Mouse (Mus musculus): ENCODE measurements around the gene Frmd5. TPM values are rescaled to one million over a fixed set of nuclear protein-coding genes. Genes with fewer than 3 reads are reported as not detected.
"Not testable (repeated sequence)": the region's sequence is repeated elsewhere in the genome, so short reads cannot be mapped to it uniquely, and the experiment has no call there.

Gene Frmd5
- total RNA-seq (2022): 100 to 1,000 TPM in 2 of 4 experiments, 10 to 100 TPM in 2; 72.7 to 177 (median 125) TPM

- DNase-seq: peak; percentile 92
Measured at GRCm38 (mm10) chr2:121806959-121807653, at the start of gene Frmd5. Frmd5 (minus strand) TSS chr2:121807087.

GRCm38 (mm10) chr2:121853974-121854373, 47.1 kb upstream of the Frmd5 start:
- DNase-seq: no peak

GRCm38 (mm10) chr2:121852045-121852444, 45.2 kb upstream of the Frmd5 start:
- no peak for DNase-seq

GRCm38 (mm10) chr2:121846050-121846449, 39.2 kb upstream of the Frmd5 start:
- no peak for DNase-seq

DNA sequence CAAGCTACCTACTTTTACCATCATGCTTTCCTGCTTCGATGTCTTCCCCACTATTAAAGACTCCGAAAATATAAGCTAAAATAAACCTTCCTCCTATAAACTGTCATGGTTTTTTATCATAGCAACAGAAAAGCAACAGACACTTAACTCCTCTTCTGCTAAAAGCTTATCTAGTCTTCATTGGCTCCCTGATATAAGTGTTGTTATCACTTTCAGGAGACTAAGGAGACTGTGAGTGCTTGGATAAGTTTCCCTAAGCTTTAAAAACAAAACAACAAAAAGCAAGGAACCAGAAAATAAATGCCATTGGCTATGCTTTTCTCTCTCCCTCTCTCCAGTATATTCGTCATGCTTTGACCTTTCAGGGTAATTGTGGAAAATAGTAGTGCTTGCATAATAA, 35.4 kb upstream of the Frmd5 start:
- no peak for DNase-seq

DNA sequence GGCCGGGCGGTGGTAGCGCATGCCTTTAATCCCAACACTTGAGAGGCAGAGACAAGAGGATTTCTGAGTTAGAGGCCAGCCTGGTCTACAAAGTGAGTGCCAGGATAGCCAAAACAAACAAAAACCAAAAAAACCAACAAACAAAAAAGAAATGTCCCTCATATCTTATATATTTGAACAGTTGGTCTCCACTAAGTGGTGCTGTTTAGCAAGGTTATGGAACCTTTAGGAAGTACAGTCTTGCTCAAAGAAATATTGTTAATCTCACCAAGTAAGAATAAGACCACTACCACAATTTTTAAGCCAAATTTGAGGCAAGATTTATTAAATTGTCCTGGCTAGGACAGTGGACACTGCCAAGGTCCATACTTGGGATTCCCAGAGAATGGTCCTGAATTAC, 34.6 kb upstream of the Frmd5 start:
- DNase-seq: no peak

DNA sequence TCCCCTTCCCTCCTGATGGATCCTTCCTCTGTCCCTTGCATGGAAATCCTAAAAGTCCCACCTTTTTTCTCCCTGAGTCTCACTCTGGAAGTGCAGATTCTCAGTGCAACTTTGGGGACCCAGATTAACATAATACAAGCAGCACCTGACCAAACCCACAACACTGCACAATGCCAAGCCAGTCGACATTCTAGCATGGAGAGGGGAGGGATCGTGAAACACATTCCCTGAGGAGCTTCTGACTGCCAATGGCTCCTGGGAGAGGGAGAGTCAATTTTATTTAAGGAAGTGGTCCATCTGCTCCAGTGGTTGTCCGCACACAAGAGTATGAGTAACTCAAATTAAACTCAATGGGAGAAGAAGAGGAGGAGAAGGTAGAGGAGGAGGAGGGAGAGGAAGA, 28.0 kb upstream of the Frmd5 start:
- no peak for DNase-seq

DNA sequence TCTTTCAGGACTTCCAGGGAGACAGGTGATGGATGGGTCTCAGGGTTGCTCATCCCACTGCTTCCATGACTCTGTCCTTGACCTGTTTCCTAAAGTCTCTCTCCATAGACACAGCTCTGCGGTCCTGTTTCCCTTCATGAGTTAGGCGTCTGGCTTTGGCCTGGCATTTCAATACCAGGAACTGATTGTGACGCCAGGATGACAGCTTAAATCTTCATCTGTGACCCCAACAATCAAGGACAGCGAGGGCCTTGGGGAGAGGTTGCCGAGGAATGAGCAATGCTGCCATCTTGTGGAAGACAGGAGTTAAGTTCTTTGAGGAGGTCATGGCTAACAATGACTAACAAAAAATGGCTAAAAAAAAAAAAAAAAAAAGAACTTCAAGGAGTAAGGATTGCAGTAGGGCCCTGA, 25.6 kb upstream of the Frmd5 start:
- peak; percentile 81 for DNase-seq

- no peak for DNase-seq
Measured at GRCm38 (mm10) chr2:121828411-121828810, 21.5 kb upstream of the Frmd5 start.

- no peak for DNase-seq
Measured at GRCm38 (mm10) chr2:121826189-121826588, 19.3 kb upstream of the Frmd5 start.

GRCm38 (mm10) chr2:121824653-121825052, 17.8 kb upstream of the Frmd5 start:
- no peak for DNase-seq

DNA sequence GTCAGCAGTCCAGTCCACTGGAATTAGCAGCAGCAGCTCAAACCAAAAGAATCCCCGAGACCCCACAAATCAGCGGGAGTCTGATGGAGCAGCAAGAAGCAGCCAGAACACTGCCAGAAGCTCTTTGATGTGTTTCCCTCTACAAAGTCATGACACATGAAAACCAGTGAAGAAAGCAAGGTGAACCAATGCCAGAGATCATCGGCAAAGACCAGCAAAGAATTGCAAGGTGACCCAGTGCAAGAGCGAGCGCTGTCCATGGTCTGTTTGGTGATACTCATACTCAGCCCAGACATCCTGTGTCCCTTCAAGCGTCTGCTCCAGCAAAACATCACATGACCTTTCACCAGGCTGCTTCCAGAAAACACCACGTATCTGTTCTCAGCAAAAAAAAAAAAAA, 14.9 kb upstream of the Frmd5 start:
- DNase-seq: no peak

DNA sequence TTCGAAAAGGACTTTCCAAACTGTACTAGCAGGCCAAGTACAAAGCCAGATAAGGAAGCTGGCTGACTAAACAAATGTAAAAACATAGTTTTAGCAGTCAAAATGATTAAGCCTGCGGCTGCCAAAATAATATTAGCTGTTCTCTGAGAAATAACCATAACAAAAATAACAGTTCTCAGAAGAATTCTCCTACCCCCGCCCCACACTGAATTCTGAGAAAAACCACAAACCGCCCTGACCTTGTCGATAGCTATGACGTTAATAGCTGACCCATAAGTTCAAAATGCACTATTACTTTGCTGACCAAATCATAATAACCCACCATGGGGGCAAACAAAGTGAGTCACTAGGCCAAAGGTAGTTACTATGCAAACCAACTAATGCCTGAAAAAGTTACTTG, 4.0 kb upstream of the Frmd5 start:
- not testable (repeated sequence) for DNase-seq

- DNase-seq: no peak
Measured at GRCm38 (mm10) chr2:121809126-121809525, 2.2 kb upstream of the Frmd5 start.

DNA sequence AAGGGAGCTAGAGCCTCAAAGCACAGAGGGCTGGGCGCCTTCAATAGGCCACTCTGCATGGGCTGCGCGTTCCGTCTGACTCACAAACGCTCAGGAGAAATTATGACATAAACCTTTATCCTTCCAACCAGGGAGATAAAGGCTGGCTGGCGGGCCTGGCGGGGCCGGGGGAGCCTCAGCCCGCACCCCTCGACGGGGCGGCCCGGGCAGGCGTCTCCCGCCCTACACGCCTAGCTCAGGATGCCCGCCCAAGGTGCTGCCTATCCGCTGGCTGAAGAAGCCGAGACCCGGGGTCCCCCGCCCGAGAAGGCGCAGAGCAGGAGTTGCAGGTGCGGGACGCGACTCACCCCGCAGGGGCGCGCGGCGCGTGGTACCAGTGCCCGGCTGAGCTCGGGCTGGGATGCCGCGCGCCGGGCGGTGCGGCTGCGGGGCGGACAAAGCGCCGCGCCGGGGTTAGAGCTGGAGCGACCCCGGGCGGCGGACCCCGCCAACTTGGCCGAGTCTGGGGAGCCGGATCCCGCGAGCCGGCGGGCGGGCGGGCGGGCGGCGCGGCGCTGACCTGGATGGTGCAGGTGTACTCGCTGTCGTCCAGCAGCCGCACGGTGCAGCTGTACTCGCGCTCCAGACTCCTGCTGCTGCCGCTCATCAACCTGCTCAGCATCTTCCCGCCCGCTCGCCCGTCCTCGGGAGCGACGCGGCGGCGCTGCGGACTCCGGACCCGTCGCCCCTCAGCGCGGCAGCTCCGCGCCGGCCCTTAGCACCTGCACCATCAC, 530 bp downstream of the Frmd5 start:
- DNase-seq: peak; percentile 32

DNA sequence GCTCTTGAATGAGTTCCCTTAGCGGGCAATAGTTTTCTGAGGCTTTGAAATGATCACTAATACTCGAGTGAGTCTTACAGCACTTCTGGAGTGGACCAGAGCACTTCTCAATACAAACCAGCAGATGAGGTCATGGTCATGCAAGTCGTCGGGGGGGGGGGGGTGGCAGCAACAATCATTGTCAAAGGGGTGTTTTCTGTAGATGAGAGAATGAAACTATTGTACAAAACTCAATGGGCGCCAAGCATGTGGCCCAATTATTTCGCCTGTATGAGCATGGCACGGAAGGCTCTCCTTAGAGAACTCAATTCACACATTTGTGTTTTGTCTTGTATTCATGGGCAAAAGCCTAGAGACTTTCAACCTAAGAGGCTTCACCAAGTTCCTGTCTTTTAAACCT, 7.8 kb downstream of the Frmd5 start:
- no peak for DNase-seq

GRCm38 (mm10) chr2:121795995-121796394, 10.9 kb downstream of the Frmd5 start:
- no peak for DNase-seq

DNA sequence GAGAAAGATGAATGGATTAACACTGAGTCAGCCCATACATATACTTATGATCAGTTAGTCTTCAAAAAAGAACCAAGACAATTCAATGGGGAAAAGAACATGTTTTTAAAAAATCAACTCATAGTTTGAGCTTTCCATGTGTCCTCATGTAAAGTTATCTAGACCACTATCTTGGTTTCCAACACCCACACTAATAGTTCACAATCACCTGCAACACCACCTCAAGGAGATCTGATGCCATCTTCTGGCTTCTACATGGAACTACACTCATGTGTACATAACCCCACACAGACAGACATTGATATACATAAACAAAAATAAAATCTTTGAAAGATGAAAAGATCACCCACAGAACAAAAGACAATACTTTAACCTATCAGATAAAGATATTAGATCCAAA, 17.1 kb downstream of the Frmd5 start:
- no peak for DNase-seq

DNA sequence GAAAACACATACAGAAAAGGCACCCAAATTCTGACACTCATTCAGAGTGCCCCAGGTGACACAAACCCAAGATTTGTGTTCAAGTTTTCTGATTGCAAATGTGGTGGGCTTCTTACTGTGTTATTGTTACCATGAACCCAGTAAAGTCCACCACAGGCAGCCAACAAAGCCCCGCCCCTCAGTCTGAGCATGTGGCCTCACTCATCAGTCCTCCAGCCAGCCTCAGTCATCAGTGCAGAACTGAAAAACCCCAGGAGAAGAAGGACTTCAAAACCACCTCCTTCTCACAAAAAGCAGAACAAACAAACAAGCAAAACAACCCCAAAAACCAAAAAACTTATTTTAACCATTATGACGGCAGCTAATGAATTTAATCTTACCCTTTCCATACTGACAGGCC, 18.5 kb downstream of the Frmd5 start:
- no peak for DNase-seq

GRCm38 (mm10) chr2:121787767-121788166, 19.1 kb downstream of the Frmd5 start:
- no peak for DNase-seq

GRCm38 (mm10) chr2:121787271-121787670, 19.6 kb downstream of the Frmd5 start:
- no peak for DNase-seq

DNA sequence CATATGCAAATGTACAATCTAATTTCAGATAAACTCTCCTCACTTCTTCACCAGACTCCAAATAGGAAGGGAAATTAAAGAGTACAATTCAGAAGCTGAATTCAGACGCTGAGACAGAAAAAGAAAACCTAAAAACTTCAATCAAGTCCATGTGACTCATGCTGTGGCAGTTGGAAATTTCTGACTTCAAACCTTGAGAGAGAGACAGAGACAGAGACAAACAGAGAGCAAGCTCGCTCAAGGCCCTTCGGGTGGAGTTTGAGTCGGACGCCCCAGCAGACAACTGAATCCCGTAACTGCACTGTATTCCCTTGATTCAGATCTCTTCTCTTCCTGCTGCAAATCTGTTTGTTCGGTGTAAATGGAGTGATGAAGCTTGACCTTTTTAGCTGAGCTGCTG, 30.7 kb downstream of the Frmd5 start:
- peak; percentile 60 for DNase-seq

GRCm38 (mm10) chr2:121764851-121765250, 42.0 kb downstream of the Frmd5 start:
- no peak for DNase-seq

DNA sequence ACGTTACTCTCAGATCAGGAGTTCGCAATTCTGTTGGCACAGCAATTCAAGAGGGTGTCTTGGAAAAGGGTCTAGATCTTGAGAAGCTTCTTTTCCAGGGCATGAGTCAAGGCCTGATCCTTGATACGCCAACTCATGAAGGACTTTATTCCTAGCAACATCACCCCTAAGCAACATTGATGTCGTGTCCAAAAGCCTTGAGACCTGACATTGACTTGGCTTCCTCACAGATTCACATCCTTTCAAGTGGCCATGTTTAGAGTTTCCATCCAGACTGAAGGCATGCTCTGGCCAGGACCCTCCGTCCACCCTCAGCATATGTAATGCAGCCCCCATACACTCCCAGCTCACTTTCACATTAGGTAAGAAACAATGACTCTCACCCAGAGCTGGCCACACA, 45.0 kb downstream of the Frmd5 start:
- peak; percentile 53 for DNase-seq

All from adrenal gland, adult 8-10 months (tissue).